Mouse (Mus musculus) liver, embryonic 12.5 days (tissue): ENCODE data around the gene Guk1. TPM values are rescaled to one million over a fixed set of nuclear protein-coding genes. Genes with fewer than 3 reads are reported as not detected.

ENCODE experiments used
- ATAC-seq: fragments of 200-750 bp; cut with Nextera tagmentation; 2 replicates; pipeline ENCODE4 v1.8.0; 2017; ENCODE audit warnings: moderate number of reproducible peaks, mild to moderate bottlenecking, moderate library complexity
- H3K27ac ChIP-seq: fragments of 300-500 bp; sonication (generic); 2 replicates; pipeline ENCODE4 v1.5.1; 2016; ENCODE audit warnings: mild to moderate bottlenecking
- H3K27me3 ChIP-seq: fragments of 300-500 bp; sonication (generic); replicated peaks from 2 replicates; pipeline ENCODE4 v1.6.1; 2016; ENCODE audit warnings: mild to moderate bottlenecking, moderate library complexity
- H3K36me3 ChIP-seq: fragments of 300-500 bp; sonication (generic); 2 replicates; pipeline ENCODE4 v1.6.1; 2016; ENCODE audit warnings: mild to moderate bottlenecking, moderate library complexity
- H3K4me1 ChIP-seq: fragments of 300-500 bp; sonication (generic); 2 replicates; pipeline ENCODE4 v1.6.1; 2016
- H3K4me2 ChIP-seq: fragments of 300-500 bp; sonication (generic); 2 replicates; pipeline ENCODE4 v1.6.1; 2016; ENCODE audit warnings: mild to moderate bottlenecking, moderate library complexity
- H3K4me3 ChIP-seq: fragments of 300-500 bp; sonication (generic); 2 replicates; pipeline ENCODE4 v1.5.1; 2016; ENCODE audit warnings: mild to moderate bottlenecking, moderate library complexity
- H3K9ac ChIP-seq: fragments of 300-500 bp; sonication (generic); 2 replicates; pipeline ENCODE4 v1.6.1; 2016; ENCODE audit warnings: mild to moderate bottlenecking, moderate library complexity
- H3K9me3 ChIP-seq: fragments of 300-500 bp; sonication (generic); replicated peaks from 2 replicates; pipeline ENCODE4 v1.6.1; 2016; ENCODE audit warnings: mild to moderate bottlenecking, moderate library complexity
- WGBS: fragments of 180-500 bp; shearing (Covaris S2); methylation state at CpG from one replicate; pipeline ENCODE4 v1.1.7; 2016; ENCODE audit not compliant: insufficient replicate concordance; 5-methylcytosine and 5-hydroxymethylcytosine counted together
- polyA plus RNA-seq: library from polyadenylated mRNA; unstranded; fragments of >200 nt; fragmentation: Nextera tagmentation; extraction: Ambion mirVana; gene quantifications from 2 replicates; pipeline ENCODE4 v1.2.1, GENCODE M21; 2016

Gene Guk1
- polyA plus RNA-seq, 1 experiment from 2014 or later = 81.3 TPM

- Histone ChIP-seq H3K27ac (no peak overlapping the region), H3K36me3 (no peaks in the 10 kb centered on the region), H3K4me3 (peak overlapping the region; percentile 10; the same call in 1 of the 2 replicates), H3K4me1 (0 out of 2 replicates have a peak, but pooled peaks cover 5% of the 10 kb centered on the region), H3K9me3 (no peaks in the 10 kb centered on the region), H3K4me2 (peak overlapping the region; percentile 19), H3K27me3 (peaks cover 90% of the 10 kb centered on the region), H3K9ac (no peak overlapping the region)
- WGBS = 11% methylated on average over 55 of the region's 55 CpGs
- no peak for ATAC-seq
Measured at GRCm38 (mm10) chr11:59135051-59135820, 56.8 kb downstream of the Guk1 start.

DNA sequence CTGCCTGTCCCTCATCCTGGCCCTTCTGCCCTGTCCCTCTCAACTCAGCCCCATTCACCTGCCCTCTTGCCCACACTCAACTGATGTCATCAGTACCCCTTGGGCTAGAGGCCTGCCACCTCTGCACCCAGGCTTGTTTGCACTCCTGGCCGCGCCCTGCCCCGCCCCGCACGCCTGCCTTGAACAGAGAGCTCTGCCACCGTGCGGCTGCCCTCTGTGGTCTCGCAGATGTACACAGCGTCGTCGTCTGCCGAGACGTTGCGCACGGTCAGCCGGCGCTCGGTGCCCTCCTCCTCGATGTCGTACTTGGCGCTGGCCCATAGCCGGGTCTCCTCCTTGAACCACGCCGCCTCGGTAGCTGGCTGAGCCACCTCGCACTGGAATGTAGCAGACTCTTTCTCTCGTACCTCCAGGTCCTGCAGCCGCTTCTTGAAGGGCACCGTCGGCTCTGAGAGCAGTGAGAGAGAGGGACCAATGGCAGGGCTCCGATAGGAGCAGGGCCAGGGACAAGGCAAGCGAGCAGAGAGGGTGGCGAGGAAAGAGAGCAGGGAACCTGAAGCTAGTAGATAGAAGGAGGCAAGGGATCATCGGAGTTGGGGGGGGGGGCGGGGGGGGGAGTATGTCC, 57.5 kb downstream of the Guk1 start:
- Histone ChIP-seq H3K4me1 (0 out of 2 replicates have a peak, but pooled peaks cover 5% of the 10 kb centered on the region), H3K9ac (no peak overlapping the region), H3K9me3 (no peaks in the 10 kb centered on the region), H3K36me3 (no peaks in the 10 kb centered on the region), H3K4me2 (peak overlapping the region; percentile 21), H3K27me3 (peaks cover 85% of the 10 kb centered on the region), H3K4me3 (no peak overlapping the region), H3K27ac (no peak overlapping the region)
- ATAC-seq = 0 out of 2 replicates have a peak, but pooled peaks have one; percentile 36
- 9% methylated on average over 35 of the region's 35 CpGs for WGBS

Other genes starting within 250 kb of the Guk1 start
- 5.3 and 5.7 TPM in 2 replicates for gene Hist3h2ba, start 243.3 kb downstream of the Guk1 start, polyA plus RNA-seq
- gene Hist3h2a, start 237.5 kb downstream of the Guk1 start, polyA plus RNA-seq = 14.3 and 16.9 TPM in 2 replicates
- 0.07 and 0.13 TPM in 2 replicates for gene Trim17, start 237.5 kb downstream of the Guk1 start, polyA plus RNA-seq
- gene Trim11, start 214.1 kb downstream of the Guk1 start, polyA plus RNA-seq = 11.2 and 11.5 TPM in 2 replicates
- gene Obscn, start 55.8 kb downstream of the Guk1 start, polyA plus RNA-seq = 0.42 and 0.51 TPM in 2 replicates
- gene Iba57, start 28.5 kb downstream of the Guk1 start, polyA plus RNA-seq = 14.2 and 14.5 TPM in 2 replicates
- 0.10 and 0.14 TPM in 2 replicates for gene Gjc2, start 9.0 kb downstream of the Guk1 start, polyA plus RNA-seq
- gene Mrpl55, start 10.3 kb upstream of the Guk1 start, polyA plus RNA-seq = 78.3 and 82.8 TPM in 2 replicates
- gene 2310033P09Rik, start 16.1 kb upstream of the Guk1 start, polyA plus RNA-seq = 25.1 and 26.6 TPM in 2 replicates
- gene Arf1, start 36.1 kb upstream of the Guk1 start, polyA plus RNA-seq = 341 TPM in 2 replicates
- gene Wnt3a, start 98.5 kb upstream of the Guk1 start, polyA plus RNA-seq = 0.06 TPM in 1 of 2 replicates, not detected in the other
- gene Wnt9a, start 114.7 kb upstream of the Guk1 start, polyA plus RNA-seq = 0.32 and 0.50 TPM in 2 replicates
- not detected in 2 replicates for gene Prss38, start 183.4 kb upstream of the Guk1 start, polyA plus RNA-seq